ENCODE assay signal across 23 mouse cellular contexts in the genomic region with DNA sequence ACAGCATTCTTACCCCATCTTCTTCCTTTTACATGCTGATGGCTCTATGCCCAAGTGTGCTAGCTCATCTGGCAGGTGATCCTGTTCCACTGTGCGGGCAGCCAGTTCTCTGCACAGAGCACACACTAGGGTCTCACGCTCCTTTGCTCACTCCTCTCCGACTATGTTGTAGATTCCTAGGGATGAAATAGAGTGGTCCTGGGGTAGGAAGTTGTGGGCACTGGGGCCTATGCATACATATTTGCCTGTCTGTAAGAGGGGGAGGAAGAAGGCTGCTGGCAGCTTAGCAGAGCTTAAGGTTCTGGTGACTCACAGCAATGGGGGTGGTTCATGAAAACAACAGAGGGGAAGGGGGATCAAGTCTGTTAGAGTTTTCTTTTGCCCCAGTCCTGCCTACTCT. TPM values are rescaled to one million over a fixed set of nuclear protein-coding genes. Genes with fewer than 3 reads are reported as not detected.
DNase-seq lines count a peak whose midpoint lies in the region; ATAC-seq and TF ChIP-seq lines count a peak whose summit lies in the region.
"Had no signal": no experiment of that assay in that cellular context is flagged by ENCODE, and none has a peak within 500 bp of the region (broad histone marks: within the 10 kb centered on the region; RNA-seq: fewer than 3 reads in every experiment).

No protein-coding gene starts in this region.

- ATAC-seq in frontal cortex, adult (ENCODE audit: low TSS enrichment): peak; percentile 85
- ATAC-seq: inflammation-experienced regulatory T-cells, adult 6 months had no signal

- no peak for TF ChIP-seq CTCF in layer of hippocampus, adult 2 months (conservative IDR thresholded peaks at IDR 0.05)

- peak overlapping the region; percentile 83 for H3K27ac ChIP-seq in layer of hippocampus, adult 2 months
- H3K27ac ChIP-seq: embryonic facial prominence, embryonic 10.5 days; hindbrain, embryonic 12.5 days; limb, embryonic 15.5 days had no signal

- H3K4me3 ChIP-seq in layer of hippocampus, adult 2 months: no peak overlapping the region
- H3K4me3 ChIP-seq: embryonic facial prominence, embryonic 10.5 days; erythroblast, embryonic 14.5 days; hindbrain, embryonic 12.5 days; limb, embryonic 15.5 days; megakaryocyte, embryonic 14.5 days had no signal

- no peak for DNase-seq in frontal cortex, postnatal 25 days (ENCODE audit: low spot score in 2 of 2)
- peak in 1 of 2 experiments; percentile 78 for DNase-seq in layer of hippocampus, adult 2 months (ENCODE audit: low spot score in 2 of 2)
- DNase-seq in layer of hippocampus, postnatal 25 days (ENCODE audit: extremely low spot score in 1 of 2, low spot score in 1 of 2): no peak
- DNase-seq in right cerebral cortex, postnatal 25 days: peak; percentile 71
- no peak for DNase-seq in right cerebral cortex, postnatal 4 days
- DNase-seq in adrenal gland, adult 8-10 months: no peak
- DNase-seq in retina, postnatal 1 day: no peak
- DNase-seq: adrenal gland, postnatal 10 days; cerebellum, adult 11-12 months; cerebellum, postnatal 36 days; gastrocnemius, postnatal 10 days; kidney, adult 9 months; lung, postnatal 10 days; spleen, adult 18-20 months; thymus, adult 2 months had no signal

RNA-seq across cellular contexts. Expression of a gene that starts 59.4 kb away (rescaled TPM):
- 100 to 1,000 TPM; 163 to 165 TPM for total RNA-seq in layer of hippocampus, adult 2 months (2021)
- total RNA-seq in layer of hippocampus, postnatal 25 days (2021): 100 to 1,000 TPM; 139 to 148 TPM
- total RNA-seq in adrenal gland, adult 8-10 months (2022): not detected
- total RNA-seq: adrenal gland, postnatal 10 days; gastrocnemius, postnatal 10 days; heart, adult 8-10 months had no signal

Comparison
In these comparisons a context has a peak if more than half of its experiments do, and no peak if none do; other contexts are left out.
1. RNA of a gene that starts 59.4 kb away (total RNA-seq): 163 to 165 TPM in layer of hippocampus, adult 2 months and 139 to 148 TPM in layer of hippocampus, postnatal 25 days; not detected in adrenal gland, adult 8-10 months; every median in the first group is over 100 times any median in the second.